Mouse (Mus musculus): Measurements from ENCODE around the gene Ush1g.

- TF ChIP-seq POLR2A (IDR thresholded peaks at IDR 0.05; ENCODE audit: insufficient read length, low read depth), result no peak
- TF ChIP-seq MYOG (IDR thresholded peaks at IDR 0.05; ENCODE audit: control insufficient read depth in 1 of 3, insufficient read depth in 1 of 3, insufficient read length in 2 of 3, low read depth in 2 of 3), result no peak
- no peak for TF ChIP-seq MAX (IDR thresholded peaks at IDR 0.05; ENCODE audit: low read depth)
- TF ChIP-seq POLR2AphosphoS2 (IDR thresholded peaks at IDR 0.05; ENCODE audit: insufficient read length, low read depth), result no peak
Measured at GRCm38 (mm10) chr11:115345515-115345914, 23.7 kb upstream of the Ush1g start.
